Mouse (Mus musculus) limb, embryonic 11.5 days (tissue): ENCODE measurements around the gene Clcc1. TPM values are rescaled to one million over a fixed set of nuclear protein-coding genes. Genes with fewer than 3 reads are reported as not detected.
"Not testable (repeated sequence)": the region's sequence is repeated elsewhere in the genome, so short reads cannot be mapped to it uniquely, and the experiment has no call there.

Source experiments
- ATAC-seq: fragments of 200-750 bp; cut with Nextera tagmentation; 2 replicates; pipeline ENCODE4 v1.8.0; 2017; ENCODE audit warnings: low read depth; ENCODE audit not compliant: insufficient number of reproducible peaks, low FRiP score, low TSS enrichment
- DNase-seq: peaks from one replicate; pipeline ENCODE4 v3.0.0-alpha.2; 2015; ENCODE audit warnings: low spot score
- H3K27ac ChIP-seq: fragments of 300-500 bp; sonication (generic); replicated peaks from 2 replicates; pipeline ENCODE4 v1.5.1; 2014; ENCODE audit warnings: low read depth, mild to moderate bottlenecking, low read length
- H3K27me3 ChIP-seq: fragments of 300-500 bp; sonication (generic); 2 replicates; pipeline ENCODE4 v1.6.1; 2014; ENCODE audit warnings: mild to moderate bottlenecking, low read length, mixed read lengths; ENCODE audit not compliant: control insufficient read depth, insufficient read depth
- H3K36me3 ChIP-seq: fragments of 300-500 bp; sonication (generic); 2 replicates; pipeline ENCODE4 v1.6.1; 2014; ENCODE audit warnings: mild to moderate bottlenecking, low read length, moderate library complexity, mixed read lengths; ENCODE audit not compliant: control insufficient read depth, insufficient read depth
- H3K4me1 ChIP-seq: fragments of 300-500 bp; sonication (generic); 2 replicates; pipeline ENCODE4 v1.6.1; 2014; ENCODE audit warnings: low read length, mixed read lengths; ENCODE audit not compliant: control insufficient read depth, insufficient read depth
- H3K4me2 ChIP-seq: fragments of 300-500 bp; sonication (generic); 2 replicates; pipeline ENCODE4 v1.6.1; 2014; ENCODE audit warnings: low read depth, mild to moderate bottlenecking, moderate library complexity; ENCODE audit not compliant: severe bottlenecking
- H3K4me3 ChIP-seq: fragments of 300-500 bp; sonication (generic); 2 replicates; pipeline ENCODE4 v1.5.1; 2014; ENCODE audit warnings: low read depth, low read length
- H3K9ac ChIP-seq: fragments of 300-500 bp; sonication (generic); 2 replicates; pipeline ENCODE4 v1.6.1; 2014; ENCODE audit warnings: mild to moderate bottlenecking, low read length
- H3K9me3 ChIP-seq: fragments of 300-500 bp; sonication (generic); 2 replicates; pipeline ENCODE4 v1.6.1; 2016; ENCODE audit warnings: low read length; ENCODE audit not compliant: control insufficient read depth
- WGBS: fragments of 180-500 bp; shearing (Covaris S2); extraction: QIAGEN DNeasy Blood & Tissue Kit; methylation state at CpG from one replicate; pipeline ENCODE4 v1.1.7; 2014; 5-methylcytosine and 5-hydroxymethylcytosine counted together
- polyA plus RNA-seq: library from polyadenylated mRNA; unstranded; fragments of >200 nt; fragmentation: Nextera tagmentation; extraction: Ambion mirVana; gene quantifications from 2 replicates; pipeline ENCODE4 v1.2.1, GENCODE M21; 2014

The Clcc1 gene
- polyA plus RNA-seq, result 63.3 and 68.2 TPM in 2 replicates

GRCm38 (mm10) chr3:108653710-108654379 lies at the start of gene Clcc1:
Gene Clcc1, plus strand, starts transcription at chr3:108653913.
- WGBS, result under 1% methylated on average over 57 of the region's 57 CpGs
- Histone ChIP-seq H3K4me3 (peak within 1 kb of the TSS; percentile 93), H3K4me1 (0 out of 2 replicates have a peak, but pooled peaks cover 4% of the 10 kb centered on the region), H3K9me3 (no peaks in the 10 kb centered on the region), H3K27me3 (no peaks in the 10 kb centered on the region), H3K27ac (no peak within 1 kb of the TSS), H3K4me2 (peak within 1 kb of the TSS; percentile 58), H3K9ac (peak within 1 kb of the TSS; percentile 97), H3K36me3 (no peaks in the 10 kb centered on the region)
- DNase-seq, result peak; percentile 96
- ATAC-seq, result peak; percentile 95

- no peak overlapping the region for H3K9ac ChIP-seq
- no peak overlapping the region for H3K4me2 ChIP-seq
- H3K9me3 ChIP-seq, result no peaks in the 10 kb centered on the region
- 71% methylated on average over 3 of the region's 3 CpGs for WGBS
- no peak overlapping the region for H3K4me3 ChIP-seq
- ATAC-seq (no peak), DNase-seq (no peak)
- no peak overlapping the region for H3K27ac ChIP-seq
- no peaks in the 10 kb centered on the region for H3K4me1 ChIP-seq
- H3K27me3 ChIP-seq, result no peaks in the 10 kb centered on the region
- no peaks in the 10 kb centered on the region for H3K36me3 ChIP-seq
Measured at GRCm38 (mm10) chr3:108608906-108609305, 44.8 kb upstream of the Clcc1 start.

- DNase-seq, result no peak
- no peak overlapping the region for H3K27ac ChIP-seq
- no peaks in the 10 kb centered on the region for H3K27me3 ChIP-seq
- no peaks in the 10 kb centered on the region for H3K4me1 ChIP-seq
- H3K9me3 ChIP-seq, result no peaks in the 10 kb centered on the region
- no peak overlapping the region for H3K9ac ChIP-seq
- no peak overlapping the region for H3K4me2 ChIP-seq
- H3K4me3 ChIP-seq, result no peak overlapping the region
- 92% methylated on average over 5 of the region's 5 CpGs for WGBS
- H3K36me3 ChIP-seq, result no peaks in the 10 kb centered on the region
- no peak for ATAC-seq
Measured at GRCm38 (mm10) chr3:108634761-108635160, 19.0 kb upstream of the Clcc1 start.

GRCm38 (mm10) chr3:108639412-108639811 lies 14.3 kb upstream of the Clcc1 start:
- Histone ChIP-seq H3K27me3 (no peaks in the 10 kb centered on the region), H3K27ac (no peak overlapping the region), H3K9ac (no peak overlapping the region), H3K36me3 (no peaks in the 10 kb centered on the region), H3K4me3 (no peak overlapping the region), H3K4me2 (no peak overlapping the region), H3K4me1 (no peaks in the 10 kb centered on the region), H3K9me3 (no peaks in the 10 kb centered on the region)
- ATAC-seq (no peak), DNase-seq (no peak)
- 70% methylated on average over 4 of the region's 4 CpGs for WGBS

- H3K27ac ChIP-seq, result no peak overlapping the region
- H3K4me3 ChIP-seq, result no peak overlapping the region
- H3K9ac ChIP-seq, result no peak overlapping the region
- no peak overlapping the region for H3K4me2 ChIP-seq
- no peaks in the 10 kb centered on the region for H3K9me3 ChIP-seq
- WGBS, result 84% methylated on average over 4 of the region's 4 CpGs
- H3K4me1 ChIP-seq, result no peaks in the 10 kb centered on the region
- DNase-seq, result no peak
- ATAC-seq, result no peak
- H3K27me3 ChIP-seq, result no peaks in the 10 kb centered on the region
- H3K36me3 ChIP-seq, result no peaks in the 10 kb centered on the region; the same call in 1 of the 2 replicates
Measured at GRCm38 (mm10) chr3:108640998-108641397, 12.7 kb upstream of the Clcc1 start.

GRCm38 (mm10) chr3:108644856-108645255 lies 8.9 kb upstream of the Clcc1 start:
- Histone ChIP-seq H3K9me3 (no peaks in the 10 kb centered on the region), H3K4me3 (no peak overlapping the region), H3K27me3 (no peaks in the 10 kb centered on the region), H3K4me1 (no peaks in the 10 kb centered on the region), H3K36me3 (no peaks in the 10 kb centered on the region; the same call in 1 of the 2 replicates), H3K27ac (no peak overlapping the region), H3K9ac (no peak overlapping the region), H3K4me2 (no peak overlapping the region)
- ATAC-seq (no peak), DNase-seq (no peak)
- 89% methylated on average over 3 of the region's 3 CpGs for WGBS

GRCm38 (mm10) chr3:108646036-108646435 lies 7.7 kb upstream of the Clcc1 start:
- DNase-seq (no peak), ATAC-seq (no peak)
- Histone ChIP-seq H3K27ac (no peak overlapping the region), H3K4me3 (no peak overlapping the region), H3K4me2 (no peak overlapping the region), H3K9me3 (no peaks in the 10 kb centered on the region), H3K9ac (no peak overlapping the region), H3K27me3 (no peaks in the 10 kb centered on the region), H3K4me1 (no peaks in the 10 kb centered on the region), H3K36me3 (no peaks in the 10 kb centered on the region; the same call in 1 of the 2 replicates)
- 51% methylated on average over 7 of the region's 7 CpGs for WGBS

GRCm38 (mm10) chr3:108647681-108648080 lies 6.0 kb upstream of the Clcc1 start:
- H3K9me3 ChIP-seq, H3K4me3 ChIP-seq, H3K36me3 ChIP-seq, DNase-seq, H3K4me1 ChIP-seq, ATAC-seq, H3K4me2 ChIP-seq, H3K9ac ChIP-seq, H3K27me3 ChIP-seq, H3K27ac ChIP-seq: not testable (repeated sequence)
- 45% methylated on average over 5 of the region's 5 CpGs for WGBS
